Mouse (Mus musculus) urinary bladder, postnatal 10 days (tissue): ENCODE data around the gene Alg3.

Experiments
- DNase-seq: peaks from one replicate; pipeline ENCODE4 v3.0.0; 2022; ENCODE audit warnings: low spot score

The Alg3 gene

GRCm38 (mm10) chr16:20604705-20605104 lies 6.8 kb downstream of the Alg3 start:
- DNase-seq: no peak

DNA sequence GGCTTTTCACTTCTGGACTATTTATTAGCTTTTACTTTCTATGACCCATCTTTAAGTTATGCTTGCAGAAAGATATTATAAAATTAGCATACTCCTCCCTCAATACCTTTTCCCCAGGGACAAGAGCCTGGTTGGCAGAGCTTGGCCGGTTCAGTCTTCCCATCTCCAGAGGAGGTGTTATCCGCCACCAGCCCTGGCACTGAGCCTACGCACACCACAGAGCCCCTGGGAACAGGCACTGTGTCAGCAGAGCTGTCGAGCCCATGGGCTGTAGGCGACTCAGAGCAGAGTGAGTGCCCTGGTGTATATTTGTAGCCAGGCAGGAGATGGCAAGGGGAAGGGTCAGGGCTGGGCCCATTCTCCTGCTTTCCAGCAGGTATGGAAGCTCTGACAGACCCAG lies 11.0 kb downstream of the Alg3 start:
- no peak for DNase-seq

DNA sequence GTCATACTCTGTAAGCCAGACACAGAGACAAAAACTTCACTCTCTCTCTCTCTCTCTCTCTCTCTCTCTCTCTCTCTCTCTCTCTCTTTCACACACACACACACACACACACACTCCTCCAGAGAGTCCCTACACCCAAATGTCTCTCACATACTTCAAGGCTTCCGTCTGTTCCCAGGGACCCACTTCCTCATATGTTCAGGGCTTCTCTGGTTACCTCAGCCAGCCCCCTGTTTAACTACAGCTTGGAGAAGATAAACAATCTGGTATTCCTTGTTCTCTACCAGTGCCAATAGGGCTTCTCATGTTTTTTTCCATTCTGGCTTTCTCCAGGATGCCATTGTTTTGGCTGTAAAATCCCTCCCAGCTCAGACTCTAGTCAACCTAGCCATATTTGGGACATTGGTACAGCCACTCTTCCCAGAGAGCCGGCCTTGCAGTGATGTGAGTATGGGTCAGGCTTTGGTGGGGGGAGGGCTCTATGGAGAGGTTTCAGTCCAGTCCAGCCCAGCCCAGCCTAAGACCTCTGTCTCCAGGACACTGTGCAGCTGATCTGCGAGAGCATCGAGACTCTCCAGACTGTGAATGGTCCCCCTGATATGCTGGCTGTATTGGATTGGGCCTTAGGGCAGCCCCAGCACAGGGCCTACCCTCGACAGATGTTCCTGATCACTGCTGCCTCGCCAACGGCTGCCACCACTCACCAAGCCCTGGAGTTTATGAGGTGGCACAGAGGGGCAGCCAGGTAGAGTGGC lies 14.7 kb downstream of the Alg3 start:
- no peak for DNase-seq

DNA sequence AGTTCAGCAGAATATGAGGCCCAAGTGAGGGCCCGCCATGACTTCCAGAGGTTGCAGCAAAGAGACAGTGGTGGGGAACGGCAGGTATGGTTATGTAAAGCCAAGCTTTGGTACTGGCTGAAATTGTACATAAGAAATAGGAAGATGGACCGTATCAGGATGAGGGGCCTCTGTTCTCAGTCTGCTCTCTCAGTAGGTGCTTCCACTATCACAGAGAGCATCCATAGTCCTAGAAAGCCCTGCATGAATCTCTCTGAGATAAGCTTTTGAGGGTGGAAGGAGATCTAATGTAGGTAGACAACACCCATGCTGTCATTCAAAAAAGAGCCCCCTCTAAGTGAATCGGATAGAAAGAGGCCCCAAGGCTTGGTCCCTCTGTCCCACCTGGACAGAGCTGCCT lies 15.8 kb downstream of the Alg3 start:
- no peak for DNase-seq

DNA sequence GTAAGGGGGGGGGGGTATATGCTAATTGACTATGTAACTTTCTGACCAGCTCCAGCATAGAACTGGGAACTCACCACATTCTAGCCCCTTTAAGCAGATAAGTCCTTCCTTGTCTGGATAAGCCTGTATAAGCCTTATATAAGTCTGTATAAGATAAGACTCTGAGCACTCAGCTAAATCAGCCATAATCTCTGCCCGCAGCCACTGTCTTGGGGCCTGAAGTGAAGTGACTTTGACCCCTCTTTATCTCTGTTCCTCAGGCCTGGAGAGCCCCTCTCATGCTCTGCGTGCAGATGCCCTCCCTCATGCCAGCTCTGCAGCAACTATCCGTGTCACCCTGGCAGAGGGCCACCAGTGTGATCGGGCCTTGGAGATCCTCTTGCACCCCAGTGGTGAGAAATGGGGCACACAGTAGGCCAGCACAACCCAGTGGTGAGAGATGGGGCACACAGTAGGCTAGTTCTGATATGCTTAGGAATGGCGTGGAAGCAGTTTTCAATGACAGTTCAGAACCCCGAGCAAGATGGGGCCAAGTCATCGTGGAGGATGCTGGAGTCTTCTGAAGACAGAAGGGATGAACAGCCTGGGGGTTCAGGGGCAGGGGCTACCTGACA lies 16.4 kb downstream of the Alg3 start:
- no peak for DNase-seq

- DNase-seq: no peak
Measured at GRCm38 (mm10) chr16:20591076-20591705, 20.3 kb downstream of the Alg3 start.

- no peak for DNase-seq
Measured at GRCm38 (mm10) chr16:20590680-20591038, 20.9 kb downstream of the Alg3 start.

DNA sequence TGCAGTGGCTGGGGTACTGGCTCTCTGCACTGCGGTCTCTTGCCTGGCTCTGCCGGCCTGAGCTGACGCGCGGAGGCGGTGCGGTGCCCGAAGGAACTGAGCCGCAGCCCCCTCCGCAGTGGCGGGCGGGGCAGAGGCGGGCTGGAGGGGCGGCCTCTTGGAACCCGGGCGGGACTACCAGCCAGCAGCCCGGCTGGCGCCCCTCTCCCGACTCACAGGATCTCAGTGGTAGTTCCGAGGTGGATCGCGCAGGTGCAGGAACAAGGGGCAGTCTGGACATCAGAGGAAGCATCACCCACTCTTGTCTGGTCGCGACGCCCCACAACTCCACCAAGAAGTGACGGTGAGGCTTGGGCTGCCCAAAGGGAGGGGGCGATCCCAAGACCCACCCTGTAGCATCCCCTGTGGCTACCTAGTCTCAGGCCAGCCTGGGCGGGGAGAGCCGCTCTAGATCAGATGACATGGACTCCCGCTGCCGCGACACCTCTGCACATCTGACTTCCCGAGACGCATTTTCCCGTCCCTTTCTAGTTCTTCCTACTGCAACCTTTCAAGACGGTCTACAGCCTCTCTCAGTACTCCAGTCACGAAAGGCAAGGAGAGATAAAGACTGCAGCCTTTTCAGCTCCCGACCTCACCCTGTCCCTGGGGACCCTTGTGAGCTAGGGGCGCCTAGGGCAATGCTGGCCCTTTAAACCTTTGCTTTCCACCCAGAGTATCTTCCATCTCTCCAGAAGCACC lies 21.4 kb downstream of the Alg3 start:
- no peak for DNase-seq

DNA sequence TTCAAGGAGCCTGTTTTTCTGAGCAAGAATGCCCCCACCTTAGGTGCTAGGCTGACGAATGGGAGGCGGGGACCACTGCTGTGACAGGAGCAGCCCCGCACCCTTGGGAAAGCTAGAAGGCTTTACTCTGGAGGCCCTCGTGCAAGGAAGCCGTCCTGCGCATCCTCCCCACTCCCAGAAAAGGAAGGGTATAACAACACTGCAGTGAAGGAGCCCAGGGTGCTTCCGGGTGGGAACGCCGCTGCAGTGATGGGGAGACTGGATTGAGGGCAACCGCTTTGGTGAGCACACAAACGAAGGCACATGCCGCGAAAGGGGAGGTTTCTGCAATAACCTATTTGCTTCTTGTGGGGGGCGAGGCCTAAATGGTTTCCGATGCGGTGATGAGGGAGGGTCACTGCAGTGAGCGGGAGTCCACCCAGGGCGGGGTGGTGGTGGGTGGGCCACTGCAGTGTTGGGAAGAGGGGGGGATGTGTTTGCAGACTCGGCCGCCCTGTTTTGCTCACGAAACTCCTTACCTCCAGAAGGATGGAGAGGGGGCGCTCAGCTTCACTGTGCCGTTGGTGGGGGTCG lies 22.1 kb downstream of the Alg3 start, which contains the start of gene Vwa5b2:
Vwa5b2 (plus strand) TSS at position 106 of the 573 bp plus-strand sequence.
- DNase-seq: no peak

GRCm38 (mm10) chr16:20565075-20565474 lies 46.5 kb downstream of the Alg3 start:
- DNase-seq: no peak

DNA sequence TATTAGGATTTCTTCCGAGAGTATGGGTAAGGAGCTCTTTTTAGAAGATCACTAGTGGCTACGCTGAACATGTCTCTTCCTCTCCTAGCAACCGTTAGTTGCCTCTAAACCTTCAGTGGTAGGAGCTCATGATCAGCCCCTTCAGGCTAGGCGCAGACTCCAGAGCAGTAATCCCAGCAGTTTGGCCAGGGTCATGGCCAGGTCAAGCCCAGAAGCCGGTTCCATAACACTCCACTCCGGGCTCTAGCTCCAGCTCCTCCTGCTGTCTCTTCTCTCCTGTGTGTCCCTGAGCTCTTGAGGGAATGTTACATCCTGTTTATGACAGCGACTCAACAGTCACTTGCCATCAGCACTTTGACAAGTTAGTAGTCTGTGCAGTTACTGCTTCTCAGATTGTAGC lies 54.2 kb downstream of the Alg3 start:
- no peak for DNase-seq
